Mouse (Mus musculus): ENCODE results near the gene Dpy30.

The Dpy30 gene

DNA sequence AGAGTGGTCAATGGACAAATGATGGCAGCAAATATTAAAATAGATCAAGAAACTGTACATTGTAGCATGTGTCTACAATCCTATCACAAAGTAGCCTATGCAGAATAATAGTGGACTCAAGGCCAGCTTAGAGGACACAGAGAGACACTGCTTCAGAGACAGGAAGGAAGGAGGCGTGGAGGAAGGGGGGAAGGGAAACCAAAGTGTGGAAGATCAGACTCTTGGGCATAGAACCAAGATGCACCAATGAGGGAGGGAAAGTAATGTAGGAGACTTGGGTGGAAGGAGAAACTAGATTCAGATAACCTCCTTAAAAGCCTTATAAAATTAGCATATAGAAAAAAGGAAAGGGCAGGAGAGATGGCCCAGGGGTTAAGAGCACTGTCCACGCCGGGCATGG, 61.3 kb downstream of the Dpy30 start:
- no peak for DNase-seq
